Mouse (Mus musculus) MEL-GATA-1-ER (cell line): ENCODE data around the gene Mroh2b.

Experiments used
- DNase-seq: peaks from one replicate; pipeline ENCODE4 v3.0.0-alpha.2; 2012; ENCODE audit warnings: low read depth; ENCODE audit errors: extremely low read depth

Gene Mroh2b

DNA sequence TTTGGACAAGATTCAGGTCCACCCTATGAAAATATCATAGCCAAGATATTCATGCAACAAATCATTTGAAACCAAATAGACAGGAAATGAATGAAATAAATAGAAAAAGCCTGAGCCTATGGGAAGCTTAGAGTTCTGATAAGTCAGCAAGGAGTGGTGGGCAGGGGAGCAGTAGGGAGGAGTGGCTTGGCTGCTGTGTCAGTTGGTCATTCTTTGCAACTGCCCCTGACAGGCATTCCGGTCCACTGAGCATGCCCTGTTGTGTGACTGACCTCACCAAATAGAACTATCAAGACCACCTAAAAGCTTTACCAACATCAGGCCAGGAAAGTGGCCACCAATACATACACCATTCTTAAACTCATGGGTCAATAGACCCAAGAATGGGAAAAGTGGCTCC is at the start of gene Mroh2b:
Mroh2b (plus strand) TSS at position 301 of the 400 bp plus-strand sequence.
- DNase-seq: no peak

DNA sequence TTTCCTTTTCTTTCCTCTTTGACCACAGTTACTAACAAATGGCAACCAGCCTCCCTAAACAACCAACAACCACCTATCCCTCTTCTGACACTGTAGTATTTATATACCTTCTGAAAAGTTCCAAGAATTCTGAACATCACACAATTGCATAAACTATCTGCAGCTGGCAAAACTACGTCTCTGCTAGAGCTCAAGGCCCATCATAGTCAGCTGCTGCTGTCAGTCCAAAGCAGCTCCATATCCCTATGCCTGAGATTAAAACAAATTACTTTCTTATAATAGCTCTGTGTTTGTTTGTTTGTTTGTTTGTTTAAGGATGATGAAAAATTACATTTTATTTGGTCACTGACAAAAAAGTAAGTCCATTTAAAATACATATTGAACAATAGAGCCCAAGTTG is 48.5 kb upstream of the Mroh2b start:
- no peak for DNase-seq

DNA sequence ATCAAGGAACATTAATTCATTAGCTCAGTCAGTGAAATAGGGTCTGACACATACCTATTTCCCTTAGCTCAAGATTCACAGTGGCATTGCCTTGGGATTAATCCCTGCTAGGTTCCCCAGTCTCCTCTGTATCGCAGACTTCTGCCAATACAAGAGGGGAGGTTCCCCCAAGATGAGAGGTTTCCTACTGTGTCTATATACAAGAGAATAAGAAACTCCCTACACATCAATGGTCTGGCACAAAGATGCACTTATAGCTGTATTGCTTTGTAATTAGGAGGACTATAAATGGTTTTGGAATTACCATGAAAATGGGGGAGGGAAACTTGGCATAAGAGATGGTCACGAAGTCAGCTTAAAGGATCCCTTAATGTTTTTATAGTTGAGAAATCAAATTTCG is 3.6 kb upstream of the Mroh2b start:
- no peak for DNase-seq

DNA sequence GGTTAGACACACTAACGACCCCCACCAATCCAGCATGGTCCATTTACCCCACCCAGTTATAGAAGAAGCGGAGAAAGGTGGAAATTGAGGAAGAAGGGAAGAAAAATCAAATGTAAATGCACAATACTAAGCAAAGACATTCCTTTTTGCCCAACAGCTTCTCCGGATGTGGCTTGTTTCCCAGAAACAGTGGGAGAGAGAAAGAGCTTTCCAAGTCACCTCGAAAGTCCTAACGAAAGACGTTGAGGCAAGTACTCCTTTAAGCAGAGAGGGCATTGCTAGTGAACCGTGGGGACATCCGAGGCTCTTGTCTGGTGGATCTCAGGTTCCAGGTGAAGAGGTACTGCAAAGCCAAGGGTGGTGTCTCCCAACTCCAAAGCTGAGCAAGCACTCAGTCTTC is 36.2 kb downstream of the Mroh2b start:
- no peak for DNase-seq

DNA sequence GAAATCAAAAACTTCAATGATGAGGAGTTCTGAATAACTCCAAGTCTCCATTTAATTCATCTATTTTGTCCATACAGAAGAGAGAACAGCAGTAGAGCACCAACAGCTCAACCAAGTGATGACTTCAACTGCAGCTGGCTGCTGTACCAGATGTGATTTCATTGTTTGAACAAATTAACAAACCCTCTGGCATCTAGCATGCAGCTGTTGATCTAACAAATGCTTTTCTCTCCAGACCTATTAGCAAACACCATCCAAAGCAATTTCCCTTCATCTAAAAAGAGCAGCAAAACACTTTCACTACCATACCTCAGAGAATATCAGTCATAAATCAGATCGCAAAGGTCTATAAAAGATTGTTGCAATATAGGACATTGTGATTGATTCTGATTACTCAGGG is 74.8 kb downstream of the Mroh2b start:
- DNase-seq: no peak

DNA sequence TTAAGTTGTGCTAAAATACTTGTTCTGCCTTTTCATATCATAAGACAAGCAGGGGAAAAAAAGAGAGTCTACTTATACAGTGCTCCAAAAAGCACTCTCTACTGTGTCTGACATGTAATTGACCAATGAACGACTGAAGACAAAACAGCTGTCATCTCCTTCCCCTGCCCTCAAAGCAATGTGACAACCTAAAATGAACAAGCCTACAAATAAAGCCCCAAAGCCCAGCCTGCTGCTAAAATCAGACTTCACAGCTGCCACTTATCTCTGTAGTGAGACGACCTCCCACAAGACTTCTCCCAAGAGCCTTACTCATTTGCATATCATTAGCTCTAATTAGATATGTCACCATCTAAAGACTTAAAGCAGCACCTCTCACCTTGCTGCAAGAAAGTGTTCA is 104.4 kb downstream of the Mroh2b start:
- DNase-seq: no peak

DNA sequence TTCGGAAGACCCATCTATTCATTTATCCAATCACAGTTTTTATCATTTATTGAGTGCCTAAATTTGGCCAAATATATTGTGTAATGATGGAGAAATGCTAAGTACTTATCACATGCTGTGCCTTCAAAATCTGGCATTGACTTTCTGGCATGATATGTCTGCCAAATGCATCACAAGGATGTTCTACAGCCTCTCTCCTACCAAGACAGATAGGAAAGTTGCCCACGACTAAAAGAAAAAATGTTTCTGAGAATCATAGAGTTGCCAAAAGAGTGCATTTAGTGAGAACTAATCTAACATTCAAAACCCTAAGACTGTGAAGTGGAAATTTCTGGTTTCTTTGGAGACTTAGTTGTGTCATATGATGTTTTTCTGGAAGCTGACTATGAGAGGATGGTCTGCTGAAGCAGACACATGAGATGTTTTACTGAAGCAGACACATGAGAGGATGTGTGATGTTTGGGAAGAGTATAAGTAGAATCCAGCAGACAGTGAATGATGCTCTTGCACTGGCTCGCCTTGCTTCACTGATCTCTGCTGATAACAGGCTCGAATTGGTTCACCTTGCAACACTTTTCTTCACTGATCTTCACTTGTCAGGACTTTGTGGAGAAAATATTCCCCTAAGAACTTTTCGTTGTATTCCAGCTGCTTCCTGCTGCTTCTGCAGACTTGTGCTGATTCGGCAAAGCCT is 105.1 kb downstream of the Mroh2b start:
- no peak for DNase-seq

DNA sequence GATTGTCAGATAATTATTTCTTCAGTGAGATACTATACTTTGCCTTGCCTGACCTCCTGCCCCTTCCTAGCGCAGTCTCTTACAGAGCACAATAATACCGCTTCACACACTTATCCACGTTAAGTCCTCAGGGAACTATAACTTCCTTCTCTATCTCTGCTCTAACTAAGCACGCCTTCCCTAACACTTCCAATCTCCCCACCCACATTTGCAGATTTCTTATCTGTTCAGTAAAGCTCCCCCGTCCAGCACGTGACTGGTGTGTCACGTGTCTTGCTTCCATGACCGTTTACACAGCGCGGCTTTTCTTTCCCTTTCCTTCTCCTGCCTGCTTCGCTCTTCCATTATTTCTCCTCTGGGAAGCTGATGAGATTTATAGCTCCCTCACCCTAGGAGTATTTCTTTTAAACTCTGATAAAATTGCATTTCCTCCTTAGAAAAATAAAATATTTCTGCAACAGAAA is 111.1 kb downstream of the Mroh2b start:
- no peak for DNase-seq
